Mouse (Mus musculus) layer of hippocampus, postnatal 10 days (tissue): ENCODE results near the gene Zfp831. TPM values are rescaled to one million over a fixed set of nuclear protein-coding genes. Genes with fewer than 3 reads are reported as not detected.

Experiments used
- DNase-seq, 2 experiments: peaks; one replicate each; pipeline ENCODE4 v3.0.0; 2021; ENCODE audit warnings: low spot score in 2 of 2
- total RNA-seq, 2 experiments: library from RNA; stranded (reverse); gene quantifications; 2 replicates each; pipeline ENCODE4 v1.2.3; 2021

Zfp831 gene
- total RNA-seq, 2 experiments from 2014 or later, result 3.8 TPM

DNA sequence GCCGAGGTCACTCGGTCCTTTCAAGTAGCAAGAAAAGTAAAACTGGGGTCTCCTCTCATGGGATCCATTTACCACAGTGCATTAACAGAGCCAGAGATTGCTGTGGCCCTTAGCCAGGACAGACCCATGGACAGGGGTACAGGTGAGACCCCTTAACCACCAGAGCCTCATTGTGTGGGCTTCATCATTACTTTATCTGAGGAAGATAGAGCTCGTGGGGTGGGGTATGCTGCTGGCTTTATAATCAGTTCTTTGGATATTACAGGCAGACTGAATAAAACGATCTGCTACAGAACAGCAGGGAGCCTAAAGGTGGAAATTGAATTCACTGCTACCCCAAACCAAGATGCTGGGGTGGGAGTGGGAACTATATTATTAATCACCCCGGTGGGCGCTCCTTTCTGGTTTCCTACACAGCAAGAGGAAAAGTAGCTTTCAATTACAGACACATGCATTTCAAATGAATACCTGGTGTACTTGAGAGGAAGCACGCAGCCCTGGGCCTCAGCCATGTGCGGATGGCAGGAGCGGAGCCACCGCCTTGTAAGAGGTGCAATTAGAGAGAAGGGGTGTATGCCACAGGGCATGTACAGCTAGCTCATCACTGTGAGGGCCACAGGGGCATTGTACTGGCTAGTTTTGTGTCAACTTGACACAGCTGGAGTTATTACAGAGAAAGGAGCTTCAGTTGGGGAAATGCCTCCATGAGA lies 83.9 kb downstream of the Zfp831 start:
- no peak for DNase-seq

DNA sequence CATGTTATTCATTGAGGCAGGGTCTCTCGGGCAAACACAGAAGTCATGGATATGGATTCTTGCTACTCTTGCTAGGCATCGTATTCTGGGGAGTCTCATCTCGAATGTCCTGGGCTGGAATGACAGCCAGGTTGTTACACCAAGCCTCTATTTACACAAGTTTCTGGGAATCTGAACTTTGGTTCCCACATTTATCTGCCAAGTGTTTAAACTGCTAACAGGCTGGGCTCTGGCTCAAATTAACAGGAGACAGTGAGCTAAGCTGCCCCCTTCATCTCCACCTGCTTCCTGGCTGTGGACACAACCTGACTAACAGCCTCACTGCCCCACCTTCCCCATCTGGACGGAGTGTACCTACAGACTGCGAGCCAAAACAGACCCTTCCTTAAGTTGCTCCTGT lies 88.6 kb downstream of the Zfp831 start:
- DNase-seq, result no peak

DNA sequence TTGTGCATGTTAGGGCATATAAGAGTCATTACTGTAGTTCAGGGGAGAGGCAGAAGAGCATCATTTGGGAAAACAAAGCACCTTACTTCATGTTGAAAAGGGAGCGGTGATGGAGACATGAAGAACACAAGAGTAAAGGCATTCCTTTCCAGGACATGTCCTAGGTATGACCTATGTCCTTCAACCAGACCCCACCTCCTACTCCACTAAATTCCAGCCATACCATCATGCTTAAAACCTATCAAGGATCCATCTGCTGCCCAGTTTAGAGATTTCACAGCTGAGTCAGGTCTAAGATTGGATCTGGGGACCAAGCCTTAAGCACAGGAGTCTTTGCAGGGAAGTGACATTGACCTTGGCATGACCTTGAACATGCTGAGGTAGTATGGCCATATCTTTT lies 91.9 kb downstream of the Zfp831 start:
- no peak for DNase-seq

DNA sequence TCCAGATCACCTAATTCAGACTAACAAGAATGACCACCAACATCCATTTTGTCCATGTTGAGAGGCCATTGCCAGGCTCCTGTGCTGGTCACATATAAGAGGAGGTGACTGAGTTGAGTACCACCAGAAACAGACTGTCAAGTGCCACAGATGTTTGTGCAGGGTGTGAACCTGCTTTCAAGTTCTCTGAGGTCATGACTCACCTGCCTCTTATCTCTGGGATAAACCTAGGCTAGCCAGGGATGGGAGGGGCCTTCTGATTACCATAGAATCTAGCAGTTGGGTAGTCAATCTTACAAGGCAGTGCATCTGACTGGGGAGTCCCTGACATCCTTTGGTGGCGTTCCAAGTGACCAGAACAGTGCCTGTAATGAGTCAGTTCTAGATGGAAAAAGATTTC lies 103.8 kb downstream of the Zfp831 start:
- DNase-seq, result no peak

DNA sequence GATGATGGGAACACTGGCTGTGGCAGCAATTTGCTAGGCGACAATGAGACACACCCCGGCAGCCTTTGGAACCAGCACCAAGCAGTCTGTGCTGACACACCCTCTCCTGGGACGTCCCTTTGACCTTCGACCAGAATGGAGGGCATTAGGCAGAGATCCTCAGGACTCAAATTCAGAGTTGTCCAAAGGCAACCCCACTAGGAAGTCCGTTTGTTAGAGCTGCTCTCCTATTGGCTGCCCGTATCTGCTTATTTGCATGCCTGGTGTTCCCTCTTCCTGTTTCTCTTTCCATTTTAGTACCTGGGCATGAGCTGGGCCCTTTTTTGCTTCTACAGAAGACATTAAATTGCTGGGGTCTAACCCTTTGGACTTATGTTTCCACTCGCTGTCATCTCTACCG lies 105.0 kb downstream of the Zfp831 start:
- no peak for DNase-seq

DNA sequence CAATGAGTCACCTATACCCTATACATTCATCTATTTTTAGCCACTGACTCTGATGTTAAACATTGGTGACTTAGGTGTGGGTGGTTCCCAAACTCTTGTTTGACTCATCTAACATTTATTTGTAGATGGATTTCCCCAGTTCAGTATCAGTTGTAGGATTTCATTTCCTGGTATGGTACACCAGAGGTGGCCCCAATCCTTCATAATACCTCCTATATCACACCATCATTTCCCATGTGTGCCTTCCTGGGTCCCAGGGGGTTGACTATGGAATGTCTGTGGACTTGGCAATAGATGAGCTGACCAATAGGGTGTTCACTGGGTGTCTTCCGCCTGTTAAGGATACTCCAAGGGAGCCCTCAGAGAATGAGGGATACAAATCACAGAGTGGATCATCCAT lies 109.9 kb downstream of the Zfp831 start:
- DNase-seq, result no peak

DNA sequence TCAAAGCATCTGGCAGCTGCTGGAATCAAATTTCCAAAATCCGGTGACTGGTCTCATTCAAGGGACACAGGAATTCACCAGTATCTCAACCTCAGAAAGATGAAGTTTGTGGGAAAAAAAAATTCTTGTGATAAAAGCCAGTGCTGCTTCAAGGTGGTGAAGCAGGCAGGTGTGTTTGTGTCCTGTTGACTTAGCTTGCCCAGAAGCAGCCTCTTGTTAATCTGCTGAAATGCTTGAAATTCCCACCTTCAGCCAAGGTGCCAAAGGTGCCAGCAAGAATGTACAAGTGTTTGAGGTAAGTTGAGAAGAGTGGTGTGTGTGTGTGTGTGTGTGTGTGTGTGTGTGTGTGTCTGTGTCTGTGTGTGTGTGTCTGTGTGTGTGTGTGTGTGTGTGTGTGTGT lies 110.9 kb downstream of the Zfp831 start:
- no peak for DNase-seq

DNA sequence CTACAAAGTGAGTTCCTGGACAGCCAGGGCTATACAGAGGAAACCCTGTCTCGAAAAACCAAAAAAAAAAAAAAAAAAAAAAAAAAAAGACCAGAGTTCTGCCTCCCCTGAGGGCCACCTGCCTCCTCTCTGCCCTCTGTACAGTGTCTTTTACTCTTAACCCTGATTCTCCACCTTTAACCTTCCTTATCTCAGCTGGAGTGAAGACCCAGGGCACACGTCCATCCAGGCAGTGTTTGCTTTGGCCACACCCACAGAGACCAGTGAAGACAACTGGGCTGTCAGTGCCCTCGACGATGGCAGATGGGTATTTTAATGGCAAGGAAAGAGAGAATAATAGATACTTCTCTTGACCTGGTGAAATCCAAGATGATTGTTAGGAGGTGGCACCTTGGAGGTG lies 115.9 kb downstream of the Zfp831 start:
- DNase-seq, result no peak

Other genes with a start within 250 kb of the Zfp831 start
- gene Nelfcd, start 227.7 kb upstream of the Zfp831 start, total RNA-seq, result 10 to 100 TPM; 55.0 to 58.2 TPM
- 10 to 100 TPM; 23.2 to 25.9 TPM for gene Ctsz, start 204.5 kb upstream of the Zfp831 start, total RNA-seq
- gene Tubb1, start 192.8 kb upstream of the Zfp831 start, total RNA-seq, result not detected
- 100 to 1,000 TPM; 332 to 389 TPM for gene Atp5e, start 179.4 kb upstream of the Zfp831 start, total RNA-seq
- 10 to 100 TPM; 43.4 to 48.0 TPM for gene Prelid3b, start 170.5 kb upstream of the Zfp831 start, total RNA-seq
- 1 to 10 TPM; 4.1 to 4.2 TPM for gene Edn3, start 117.1 kb downstream of the Zfp831 start, total RNA-seq